Mouse (Mus musculus): ENCODE results near the gene Cryba2. TPM values are rescaled to one million over a fixed set of nuclear protein-coding genes. Genes with fewer than 3 reads are reported as not detected.

Gene Cryba2
- polyA plus RNA-seq, 1 experiment from 2014 or later = 1.5 TPM

DNA sequence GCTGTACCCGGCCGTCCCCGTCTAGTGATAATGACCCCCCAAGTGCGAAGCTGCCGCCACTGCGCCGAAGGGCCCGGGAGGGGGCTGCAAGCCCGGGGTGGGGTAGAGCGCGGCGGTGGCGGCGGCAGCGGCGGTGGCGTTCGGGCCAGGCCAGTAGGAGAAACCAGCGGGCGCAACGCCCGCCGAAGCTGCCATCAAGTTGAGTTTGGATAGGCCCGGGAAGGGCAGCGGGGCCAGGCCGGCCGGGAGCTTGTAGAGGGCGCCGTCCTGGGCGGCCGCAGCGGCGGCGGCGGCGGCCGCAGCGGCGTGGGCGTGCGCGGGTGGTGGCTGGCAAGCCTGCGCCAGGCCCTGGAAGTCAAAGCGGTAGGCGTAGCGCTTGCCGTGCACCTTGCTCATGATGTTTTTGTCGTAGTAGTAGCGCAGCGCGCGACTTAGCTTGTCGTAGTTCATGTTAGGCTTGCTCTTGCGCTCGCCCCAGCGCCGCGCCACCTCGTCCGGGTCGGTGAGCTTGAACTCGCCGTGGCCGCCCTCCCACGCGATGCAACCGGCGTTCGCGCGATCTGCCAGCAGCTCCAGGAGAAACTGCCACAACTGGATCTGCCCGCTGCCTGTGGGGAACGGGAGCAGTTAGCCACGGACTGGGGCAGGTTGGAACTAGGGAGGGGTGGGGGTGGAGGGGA, 10.7 kb downstream of the Cryba2 start:
- peaks cover 87% of the 10 kb centered on the region for H3K27me3 ChIP-seq (replicated peaks)
- no peaks in the 10 kb centered on the region for H3K9me3 ChIP-seq (replicated peaks)
- H3K36me3 ChIP-seq = no peaks in the 10 kb centered on the region
- peak overlapping the region; percentile 40 for H3K9ac ChIP-seq (replicated peaks)
- H3K27ac ChIP-seq (replicated peaks) = no peak overlapping the region
- H3K4me2 ChIP-seq = peak overlapping the region; percentile 85
- peaks cover 36% of the 10 kb centered on the region for H3K4me1 ChIP-seq
- peak overlapping the region; percentile 45 for H3K4me3 ChIP-seq (replicated peaks)
- 1% methylated on average over 67 of the region's 74 CpGs for WGBS
- no peak for ATAC-seq (ENCODE audit: low FRiP score)

DNA sequence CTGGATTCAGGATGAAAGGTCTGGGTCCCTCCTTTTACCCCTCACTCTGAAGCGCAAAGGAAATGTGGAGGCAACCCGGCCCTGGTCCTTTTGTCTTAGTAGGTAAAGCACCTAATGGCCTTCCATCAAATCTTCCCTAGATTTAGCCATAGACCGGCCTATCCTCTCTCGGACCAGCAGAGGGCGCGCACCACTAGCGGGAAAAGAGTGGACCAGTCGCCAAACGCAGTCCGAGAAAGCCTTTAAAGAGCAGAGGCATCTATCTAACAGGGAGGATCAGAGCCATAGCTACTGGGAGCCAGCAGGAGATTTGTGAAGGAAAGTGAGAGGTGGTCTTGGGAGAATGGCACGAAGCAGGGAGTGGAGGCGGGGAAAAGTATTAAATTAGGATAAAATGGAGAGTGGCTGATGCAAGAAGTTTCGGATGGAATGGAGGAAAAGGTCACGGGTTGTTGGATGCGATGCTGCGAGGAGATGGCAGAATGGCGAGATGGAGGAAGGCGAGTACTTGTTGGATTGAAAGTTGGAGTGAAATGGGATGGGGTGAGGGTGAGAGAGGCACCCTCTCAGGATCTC, 12.1 kb downstream of the Cryba2 start:
- 2% methylated on average over 18 of the region's 18 CpGs for WGBS
- no peak for ATAC-seq (ENCODE audit: low FRiP score)
- Histone ChIP-seq H3K4me2 (peak overlapping the region; percentile 43), H3K36me3 (no peaks in the 10 kb centered on the region), H3K27ac (replicated peaks) (no peak overlapping the region), H3K27me3 (replicated peaks) (peaks cover 74% of the 10 kb centered on the region), H3K9me3 (replicated peaks) (no peaks in the 10 kb centered on the region), H3K4me3 (replicated peaks) (peak overlapping the region; percentile 18; the same call in 1 of the 2 replicates), H3K4me1 (peaks cover 36% of the 10 kb centered on the region), H3K9ac (replicated peaks) (no peak overlapping the region)

DNA sequence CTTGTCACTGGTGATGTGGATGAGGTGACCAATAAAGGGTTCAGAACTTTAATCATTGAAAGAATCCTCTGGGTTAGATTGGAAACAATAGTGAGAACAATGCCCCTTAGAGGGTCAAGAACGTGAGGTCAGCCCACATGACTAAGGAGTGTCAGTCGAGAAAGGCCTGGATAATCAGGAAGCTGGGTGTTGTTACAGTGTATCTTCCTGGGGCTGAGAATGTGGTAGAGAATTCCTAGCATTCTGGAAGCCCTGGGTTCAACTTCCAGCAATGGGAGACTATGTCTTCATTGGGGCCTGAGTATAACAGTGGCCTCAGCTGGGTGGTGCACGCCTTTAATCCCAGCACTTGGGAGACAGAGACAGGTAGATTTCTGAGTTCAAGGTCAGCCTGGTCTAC, 15.7 kb downstream of the Cryba2 start:
- Histone ChIP-seq H3K4me1 (peaks cover 10% of the 10 kb centered on the region), H3K4me2 (no peak overlapping the region), H3K4me3 (replicated peaks) (no peak overlapping the region), H3K9me3 (replicated peaks) (no peaks in the 10 kb centered on the region), H3K27ac (replicated peaks) (no peak overlapping the region), H3K27me3 (replicated peaks) (peaks cover 47% of the 10 kb centered on the region), H3K36me3 (no peaks in the 10 kb centered on the region), H3K9ac (replicated peaks) (no peak overlapping the region)
- ATAC-seq (ENCODE audit: low FRiP score) = no peak
- 60% methylated on average over 3 of the region's 3 CpGs for WGBS

DNA sequence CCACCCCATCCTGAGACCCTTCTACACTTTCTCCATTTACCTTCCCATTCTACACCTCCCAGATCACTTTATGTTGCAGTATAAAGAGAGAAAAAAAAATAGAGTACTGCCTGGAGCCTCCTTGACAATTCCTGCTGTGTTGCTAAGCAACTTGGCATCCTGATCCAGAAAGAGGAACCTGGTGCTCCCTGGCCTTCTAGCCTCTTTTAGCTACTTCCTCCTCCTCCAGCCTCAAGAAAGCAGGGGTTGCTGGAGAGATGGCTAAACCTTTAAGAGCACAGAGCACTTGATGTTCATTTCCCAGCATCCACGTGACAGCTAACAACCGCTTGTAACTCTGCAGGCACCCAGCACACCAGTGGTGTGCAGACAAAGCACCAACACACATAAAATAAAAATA, 20.7 kb downstream of the Cryba2 start:
- no peak overlapping the region for H3K27ac ChIP-seq (replicated peaks)
- no peaks in the 10 kb centered on the region for H3K36me3 ChIP-seq
- peaks cover 9% of the 10 kb centered on the region; the same call in 1 of the 2 replicates for H3K27me3 ChIP-seq (replicated peaks)
- no peaks in the 10 kb centered on the region for H3K9me3 ChIP-seq (replicated peaks)
- no peak overlapping the region for H3K4me2 ChIP-seq
- no peak for ATAC-seq (ENCODE audit: low FRiP score)
- H3K4me3 ChIP-seq (replicated peaks) = no peak overlapping the region
- no peak overlapping the region for H3K9ac ChIP-seq (replicated peaks)
- 60% methylated on average over 2 of the region's 2 CpGs for WGBS
- H3K4me1 ChIP-seq = no peaks in the 10 kb centered on the region; the same call in 1 of the 2 replicates

DNA sequence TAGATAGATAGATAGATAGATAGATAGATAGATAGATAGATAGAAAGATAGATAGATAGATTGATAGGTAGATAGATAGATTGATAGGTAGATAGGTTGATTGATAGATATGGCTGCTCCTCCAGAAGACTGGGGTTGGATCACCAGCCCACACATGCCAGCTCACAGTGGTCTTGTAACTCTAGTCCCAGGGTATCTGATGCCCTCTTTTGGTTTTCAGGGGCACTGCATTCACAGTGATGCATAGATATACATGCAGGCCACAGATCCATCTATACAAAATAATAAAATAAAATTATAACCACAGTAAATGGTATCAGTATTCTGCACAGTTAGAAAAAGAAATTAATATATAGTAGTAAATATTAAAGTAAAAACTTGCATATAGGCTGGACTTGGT, 31.2 kb downstream of the Cryba2 start:
- Histone ChIP-seq H3K4me1 (peaks cover 31% of the 10 kb centered on the region), H3K27ac (replicated peaks) (no peak overlapping the region), H3K4me3 (replicated peaks) (no peak overlapping the region), H3K27me3 (replicated peaks) (no peaks in the 10 kb centered on the region), H3K4me2 (no peak overlapping the region), H3K9ac (replicated peaks) (no peak overlapping the region), H3K36me3 (no peaks in the 10 kb centered on the region), H3K9me3 (replicated peaks) (no peaks in the 10 kb centered on the region)
- no peak for ATAC-seq (ENCODE audit: low FRiP score)

DNA sequence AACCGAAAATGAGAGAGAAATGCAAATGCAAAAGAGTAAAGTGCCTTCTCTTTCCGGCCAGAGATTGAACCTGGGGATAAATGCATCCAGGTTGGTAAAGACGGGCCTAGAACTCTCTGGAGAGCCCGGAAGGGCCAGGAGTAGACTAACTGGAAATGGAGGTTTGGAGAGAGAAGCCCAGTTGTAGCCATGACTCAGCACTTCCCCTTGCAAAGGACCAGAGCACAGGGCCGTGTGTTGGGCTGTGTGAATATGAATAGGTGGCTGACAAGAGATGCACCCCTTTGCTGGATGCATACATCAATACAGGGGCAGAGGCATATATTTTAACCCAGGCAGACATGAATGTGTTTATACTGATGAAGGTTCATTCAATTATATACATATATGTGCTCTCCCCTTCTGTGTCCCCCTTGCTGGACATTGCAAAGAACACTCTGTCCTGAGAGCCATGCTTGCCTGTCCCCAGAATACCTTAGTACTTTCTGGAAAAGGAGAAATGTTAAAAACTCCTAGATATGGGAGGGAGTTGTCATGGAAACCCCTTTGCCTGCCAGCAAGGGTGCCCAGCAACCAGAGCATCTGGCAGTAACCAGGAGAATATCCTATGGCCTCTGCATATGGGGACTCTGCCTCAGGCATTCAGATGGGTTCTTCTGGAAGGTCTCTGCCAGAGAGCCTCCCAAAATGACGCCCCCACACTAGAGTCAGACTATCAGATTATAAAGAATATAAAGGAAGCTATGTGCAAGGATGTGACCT, 33.5 kb downstream of the Cryba2 start:
- H3K4me2 ChIP-seq = peak overlapping the region; percentile 83
- H3K9me3 ChIP-seq (replicated peaks) = no peaks in the 10 kb centered on the region
- 38% methylated on average over 6 of the region's 6 CpGs for WGBS
- H3K27me3 ChIP-seq (replicated peaks) = no peaks in the 10 kb centered on the region
- peak overlapping the region; percentile 44; the same call in 1 of the 2 replicates for H3K9ac ChIP-seq (replicated peaks)
- ATAC-seq (ENCODE audit: low FRiP score) = no peak
- no peaks in the 10 kb centered on the region for H3K36me3 ChIP-seq
- peak overlapping the region; percentile 73 for H3K4me3 ChIP-seq (replicated peaks)
- peak overlapping the region; percentile 85 for H3K27ac ChIP-seq (replicated peaks)
- H3K4me1 ChIP-seq = peaks cover 39% of the 10 kb centered on the region

DNA sequence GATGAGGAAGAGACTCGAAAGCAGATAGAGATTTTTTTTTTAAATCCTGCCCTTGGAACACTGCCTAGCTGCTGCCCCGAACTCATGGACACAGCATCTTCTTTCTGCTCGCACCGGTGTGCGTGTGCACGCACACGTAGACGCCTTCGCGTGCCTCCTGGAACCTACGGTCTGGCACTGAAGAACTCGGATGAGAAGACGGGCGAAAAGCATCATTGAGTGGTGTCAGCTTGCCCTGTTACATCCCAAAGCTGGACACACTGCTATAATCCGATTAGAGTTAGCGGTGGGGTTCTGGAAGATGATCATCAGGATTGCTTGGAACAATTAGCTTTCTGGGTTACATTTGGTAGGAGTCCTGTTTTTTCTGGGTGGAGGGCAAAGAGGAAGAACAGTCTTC, 34.1 kb downstream of the Cryba2 start:
- peaks cover 45% of the 10 kb centered on the region for H3K4me1 ChIP-seq

DNA sequence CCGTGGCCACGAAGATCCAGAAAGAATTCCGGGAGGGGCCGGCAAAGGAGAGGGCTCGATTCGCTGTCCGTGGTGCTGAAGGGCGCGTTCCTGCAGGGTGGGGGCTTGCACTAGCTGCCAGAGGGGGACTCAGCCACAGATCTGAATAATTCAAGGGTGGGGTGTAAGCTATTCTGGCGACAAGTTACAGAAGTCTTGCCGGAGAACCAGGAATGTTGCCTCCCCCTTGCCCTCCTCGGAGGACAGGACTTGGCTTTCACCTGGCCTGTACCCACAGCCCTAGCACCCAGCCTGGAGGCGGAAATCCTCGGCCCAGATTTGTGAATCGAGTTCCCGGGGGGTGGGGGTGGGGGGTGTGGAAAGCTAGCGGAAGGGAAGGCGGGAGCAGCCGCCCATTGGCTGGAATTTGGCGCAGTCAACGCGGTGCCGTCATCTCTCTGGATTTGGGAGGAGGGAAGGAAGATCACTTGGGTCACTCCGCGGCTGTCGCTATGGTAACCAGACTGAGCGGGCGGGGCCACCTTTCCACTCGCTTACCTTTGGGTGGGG, 34.7 kb downstream of the Cryba2 start:
- no peaks in the 10 kb centered on the region for H3K36me3 ChIP-seq
- H3K9me3 ChIP-seq (replicated peaks) = no peaks in the 10 kb centered on the region
- WGBS = under 1% methylated on average over 29 of the region's 29 CpGs
- H3K4me2 ChIP-seq = peak overlapping the region; percentile 83
- no peaks in the 10 kb centered on the region for H3K27me3 ChIP-seq (replicated peaks)
- H3K9ac ChIP-seq (replicated peaks) = peak overlapping the region; percentile 88
- H3K4me1 ChIP-seq = peaks cover 48% of the 10 kb centered on the region
- peak overlapping the region; percentile 85 for H3K27ac ChIP-seq (replicated peaks)
- H3K4me3 ChIP-seq (replicated peaks) = peak overlapping the region; percentile 73
- peak; percentile 77 for ATAC-seq (ENCODE audit: low FRiP score)

More for the DNA sequence above, 34.1 kb downstream of the Cryba2 start:
- no peaks in the 10 kb centered on the region for H3K9me3 ChIP-seq (replicated peaks)
- H3K4me3 ChIP-seq (replicated peaks) = peak overlapping the region; percentile 73
- H3K4me2 ChIP-seq = peak overlapping the region; percentile 83
- H3K27ac ChIP-seq (replicated peaks) = peak overlapping the region; percentile 85
- ATAC-seq (ENCODE audit: low FRiP score) = peak; percentile 2; the same call in 1 of the 2 replicates
- H3K27me3 ChIP-seq (replicated peaks) = no peaks in the 10 kb centered on the region
- 3% methylated on average over 16 of the region's 16 CpGs for whole genome bisulfite sequencing
- H3K36me3 ChIP-seq = no peaks in the 10 kb centered on the region
- H3K9ac ChIP-seq (replicated peaks) = peak overlapping the region; percentile 44

DNA sequence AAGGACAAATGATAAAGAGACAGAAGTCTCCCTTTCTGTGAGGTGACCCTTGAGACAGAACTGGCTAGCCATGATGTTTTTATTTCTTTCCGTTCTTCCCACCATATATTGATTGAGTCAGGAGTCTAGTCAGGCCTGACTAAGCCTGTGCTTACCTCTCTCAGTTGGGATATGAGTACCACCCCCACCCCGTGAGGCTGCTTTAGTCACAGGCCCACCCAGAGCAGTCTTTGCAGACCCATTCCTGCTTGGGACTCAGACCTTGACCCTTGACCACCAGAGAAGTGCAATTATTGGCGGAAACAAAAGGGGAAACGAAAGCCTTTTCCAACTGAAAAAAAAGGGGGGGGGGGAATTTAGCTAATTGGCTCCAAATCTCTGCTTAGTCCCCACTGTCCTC, 35.3 kb downstream of the Cryba2 start:
- Histone ChIP-seq H3K4me2 (peak overlapping the region; percentile 83), H3K9me3 (replicated peaks) (no peaks in the 10 kb centered on the region), H3K9ac (replicated peaks) (peak overlapping the region; percentile 88), H3K4me1 (peaks cover 48% of the 10 kb centered on the region), H3K4me3 (replicated peaks) (peak overlapping the region; percentile 73), H3K36me3 (no peaks in the 10 kb centered on the region), H3K27ac (replicated peaks) (peak overlapping the region; percentile 85), H3K27me3 (replicated peaks) (peaks cover under 1% of the 10 kb centered on the region; the same call in 1 of the 2 replicates)
- ATAC-seq (ENCODE audit: low FRiP score) = no peak
- WGBS = 6% methylated on average over 4 of the region's 4 CpGs

DNA sequence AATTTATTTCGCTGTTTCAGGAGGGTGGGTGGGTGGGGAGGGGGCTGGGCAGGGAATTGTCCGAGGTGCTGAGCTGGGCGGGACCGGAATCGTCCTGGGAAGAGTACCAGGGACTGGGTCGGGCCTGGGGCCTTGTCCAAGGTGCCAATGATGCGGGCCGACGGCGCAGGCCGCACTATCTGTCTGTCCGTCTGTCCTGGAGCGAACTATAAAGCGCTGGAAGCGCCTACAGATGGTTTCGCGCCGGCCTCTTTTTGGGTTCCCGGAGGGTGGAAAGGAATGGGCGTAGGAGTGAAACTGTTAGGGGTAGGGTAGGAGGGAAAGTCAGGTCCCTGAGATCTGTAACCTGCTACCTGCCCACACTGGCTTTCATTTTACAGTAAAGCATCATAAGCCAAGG, 35.7 kb downstream of the Cryba2 start:
- H3K27me3 ChIP-seq (replicated peaks) = peaks cover 4% of the 10 kb centered on the region; the same call in 1 of the 2 replicates
- no peaks in the 10 kb centered on the region for H3K9me3 ChIP-seq (replicated peaks)
- peaks cover 48% of the 10 kb centered on the region for H3K4me1 ChIP-seq
- H3K4me3 ChIP-seq (replicated peaks) = peak overlapping the region; percentile 73
- ATAC-seq (ENCODE audit: low FRiP score) = no peak
- H3K36me3 ChIP-seq = no peaks in the 10 kb centered on the region
- 6% methylated on average over 20 of the region's 20 CpGs for WGBS
- peak overlapping the region; percentile 83 for H3K4me2 ChIP-seq
- H3K27ac ChIP-seq (replicated peaks) = peak overlapping the region; percentile 20; the same call in 1 of the 2 replicates
- peak overlapping the region; percentile 88 for H3K9ac ChIP-seq (replicated peaks)

DNA sequence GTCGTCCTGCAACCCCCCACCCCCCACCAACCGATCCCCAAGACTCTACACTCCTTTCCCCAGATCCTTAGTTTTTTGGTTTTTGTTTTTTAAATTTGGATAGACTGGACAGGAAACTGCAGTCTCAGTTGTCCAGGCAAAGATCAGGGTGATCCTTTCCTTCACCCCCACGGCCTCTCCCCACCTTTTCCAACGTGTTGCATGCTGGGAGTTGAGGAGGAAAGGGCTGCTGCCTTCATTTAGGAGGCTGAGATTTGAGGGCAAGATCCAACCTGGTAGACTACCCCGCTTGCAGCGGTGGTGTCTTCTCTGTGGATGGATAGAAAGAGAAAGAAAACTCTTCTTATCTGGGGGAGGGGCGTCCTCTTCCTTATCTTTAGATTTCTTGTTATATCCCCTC, 36.2 kb downstream of the Cryba2 start:
- 1% methylated on average over 7 of the region's 7 CpGs for WGBS
- peaks cover 50% of the 10 kb centered on the region for H3K4me1 ChIP-seq
- no peaks in the 10 kb centered on the region for H3K9me3 ChIP-seq (replicated peaks)
- H3K27me3 ChIP-seq (replicated peaks) = peaks cover 4% of the 10 kb centered on the region; the same call in 1 of the 2 replicates
- ATAC-seq (ENCODE audit: low FRiP score) = no peak
- H3K4me2 ChIP-seq = peak overlapping the region; percentile 83
- H3K27ac ChIP-seq (replicated peaks) = peak overlapping the region; percentile 86
- no peaks in the 10 kb centered on the region for H3K36me3 ChIP-seq
- H3K9ac ChIP-seq (replicated peaks) = peak overlapping the region; percentile 88
- peak overlapping the region; percentile 73 for H3K4me3 ChIP-seq (replicated peaks)
